ENCODE assay signal across 31 mouse cellular contexts in the genomic region with DNA sequence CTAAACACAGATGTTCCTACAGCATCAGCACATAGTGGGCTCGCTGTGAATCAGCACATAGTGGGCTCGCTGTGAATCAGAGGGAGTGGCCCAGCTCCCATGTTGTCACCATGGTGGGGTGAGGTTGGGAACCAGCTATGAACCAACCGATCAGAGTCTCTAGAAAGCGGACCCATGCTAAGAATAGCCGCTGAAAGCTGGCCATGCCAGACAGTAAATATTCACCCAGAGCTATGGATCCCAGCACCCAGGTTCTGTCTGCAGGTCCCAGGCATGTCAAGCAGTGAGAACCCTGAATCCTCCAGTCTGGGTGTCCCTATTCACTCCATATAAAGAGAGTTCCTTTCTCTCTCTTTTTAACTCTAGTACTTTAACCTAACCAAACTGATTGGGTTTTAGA.
"Had no signal": no experiment of that assay in that cellular context is flagged by ENCODE, and none has a peak within 500 bp of the region (broad histone marks: within the 10 kb centered on the region; RNA-seq: fewer than 3 reads in every experiment).

No protein-coding gene starts in this region.

- H3K4me3 ChIP-seq: limb, embryonic 10.5 days; limb, embryonic 12.5 days; limb, embryonic 13.5 days; limb, embryonic 15.5 days; liver, embryonic 12.5 days; liver, embryonic 13.5 days; liver, embryonic 15.5 days; lung, embryonic 15.5 days; megakaryocyte, embryonic 14.5 days; midbrain, embryonic 10.5 days; midbrain, embryonic 12.5 days; midbrain, embryonic 13.5 days; midbrain, embryonic 15.5 days; myocyte; neural tube, embryonic 12.5 days had no signal

- H3K9ac ChIP-seq: limb, embryonic 12.5 days; limb, embryonic 13.5 days; limb, embryonic 15.5 days; liver, embryonic 12.5 days; liver, embryonic 13.5 days; liver, embryonic 14.5 days; liver, embryonic 15.5 days; liver, postnatal 0 days; lung, embryonic 14.5 days; lung, embryonic 15.5 days; midbrain, embryonic 12.5 days; midbrain, embryonic 13.5 days; midbrain, embryonic 15.5 days; neural tube, embryonic 12.5 days had no signal

- ATAC-seq: liver, embryonic 12.5 days; liver, postnatal 0 days; lung, postnatal 0 days; midbrain, embryonic 13.5 days; midbrain, embryonic 15.5 days; midbrain, embryonic 16.5 days had no signal

- H3K9me3 ChIP-seq: limb, embryonic 10.5 days; limb, embryonic 12.5 days; limb, embryonic 13.5 days; limb, embryonic 15.5 days; liver, embryonic 12.5 days; liver, embryonic 13.5 days; liver, embryonic 15.5 days; lung, embryonic 15.5 days; megakaryocyte, embryonic 14.5 days; midbrain, embryonic 10.5 days; midbrain, embryonic 12.5 days; midbrain, embryonic 13.5 days; midbrain, embryonic 15.5 days; neural tube, embryonic 12.5 days had no signal

- H3K27ac ChIP-seq: limb, embryonic 10.5 days; limb, embryonic 12.5 days; limb, embryonic 13.5 days; limb, embryonic 15.5 days; liver, embryonic 12.5 days; liver, embryonic 13.5 days; liver, embryonic 14.5 days; liver, embryonic 15.5 days; lung, embryonic 15.5 days; macrophage; midbrain, embryonic 12.5 days; midbrain, embryonic 13.5 days; midbrain, embryonic 15.5 days; neural tube, embryonic 12.5 days had no signal

- H3K4me2 ChIP-seq: limb, embryonic 12.5 days; limb, embryonic 13.5 days; limb, embryonic 15.5 days; liver, embryonic 11.5 days; liver, embryonic 12.5 days; liver, embryonic 13.5 days; liver, embryonic 15.5 days; lung, embryonic 14.5 days; lung, embryonic 15.5 days; midbrain, embryonic 11.5 days; midbrain, embryonic 12.5 days; midbrain, embryonic 13.5 days; midbrain, embryonic 15.5 days; neural tube, embryonic 12.5 days had no signal

- H3K36me3 ChIP-seq: limb, embryonic 15.5 days; liver, embryonic 12.5 days; liver, embryonic 13.5 days; liver, embryonic 15.5 days; lung, embryonic 15.5 days; midbrain, embryonic 12.5 days; midbrain, embryonic 13.5 days; midbrain, embryonic 15.5 days had no signal

- H3K27me3 ChIP-seq: limb, embryonic 12.5 days; limb, embryonic 13.5 days; limb, embryonic 15.5 days; lung, embryonic 15.5 days; megakaryocyte, embryonic 14.5 days; midbrain, embryonic 12.5 days; midbrain, embryonic 13.5 days; midbrain, embryonic 15.5 days; neural tube, embryonic 12.5 days had no signal

- DNase-seq: left cerebral cortex, postnatal 4 days; liver; liver, embryonic 13.5 days; liver, postnatal 0 days; lung, adult 18-20 months; lung, adult 2 months; lung, embryonic 14.5 days; lung, postnatal 10 days; lung, postnatal 14 days; lung, postnatal 36 days; lung, postnatal 4 days had no signal
